Mouse (Mus musculus): ENCODE data around the gene Scn8a. TPM values are rescaled to one million over a fixed set of nuclear protein-coding genes. Genes with fewer than 3 reads are reported as not detected.

Gene Scn8a
- polyA plus RNA-seq, 1 experiment = not detected

GRCm38 (mm10) chr15:101077813-101078730, 208.4 kb downstream of the Scn8a start, which contains the start of gene Fignl2:
TSS of gene Fignl2 (minus strand) at chr15:101078567.
- no peak within 1 kb of the TSS for H3K4me3 ChIP-seq
- no peaks in the 10 kb centered on the region for H3K36me3 ChIP-seq (ENCODE audit: control insufficient read depth, insufficient read depth)
- peak within 1 kb of the TSS; percentile 48 for H3K4me2 ChIP-seq (ENCODE audit: low read depth)
- no peaks in the 10 kb centered on the region for H3K79me2 ChIP-seq (ENCODE audit: control insufficient read depth, insufficient read depth)
- H3ac ChIP-seq (ENCODE audit: control insufficient read depth, insufficient read length) = peak within 1 kb of the TSS; percentile 14
- TF ChIP-seq TCF12 (IDR thresholded peaks at IDR 0.05; ENCODE audit: insufficient read depth, poor library complexity, severe bottlenecking) = no peak
- TF ChIP-seq SRF (IDR thresholded peaks at IDR 0.05; ENCODE audit: control insufficient read depth, insufficient read length, low read depth) = no peak
- no peak for TF ChIP-seq MYOD1 (IDR thresholded peaks at IDR 0.05; ENCODE audit: control insufficient read depth in 1 of 3, insufficient read length in 2 of 3, low read depth in 2 of 3)
- TF ChIP-seq USF1 (IDR thresholded peaks at IDR 0.05; ENCODE audit: low read depth) = no peak
- TF ChIP-seq POLR2A (IDR thresholded peaks at IDR 0.05; ENCODE audit: insufficient read length, low read depth) = no peak
- peaks cover 84% of the 10 kb centered on the region for H3K27me3 ChIP-seq (ENCODE audit: control insufficient read depth, insufficient read depth, insufficient read length)

DNA sequence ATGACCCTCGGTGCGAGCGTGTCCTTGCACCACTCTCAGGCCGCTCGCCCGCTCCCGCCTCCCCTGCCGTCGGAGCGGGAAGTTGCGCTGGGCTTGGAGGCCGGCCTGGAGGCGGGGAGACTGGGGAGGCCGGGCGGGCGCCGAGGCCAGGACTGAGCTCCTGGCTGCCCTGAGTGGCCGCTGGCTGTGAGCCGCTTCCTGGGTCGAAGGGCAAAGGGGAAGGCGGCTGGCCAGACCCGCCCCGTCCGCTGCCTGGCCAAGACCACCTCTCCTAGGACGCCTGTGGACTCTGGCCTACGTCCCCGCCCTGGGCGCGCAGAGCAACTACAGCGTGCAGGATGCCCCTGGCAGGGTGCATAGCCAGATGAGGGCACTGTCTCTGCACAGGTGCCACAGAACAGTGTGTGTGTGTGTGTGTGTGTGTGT, 209.1 kb downstream of the Scn8a start:
- Histone ChIP-seq H3K27me3 (ENCODE audit: control insufficient read depth, insufficient read depth, insufficient read length) (peaks cover 84% of the 10 kb centered on the region), H3K36me3 (ENCODE audit: control insufficient read depth, insufficient read depth) (no peaks in the 10 kb centered on the region), H3K79me2 (ENCODE audit: control insufficient read depth, insufficient read depth) (no peaks in the 10 kb centered on the region), H3K4me3 (no peak overlapping the region), H3ac (ENCODE audit: control insufficient read depth, insufficient read length) (peak overlapping the region; percentile 14), H3K4me2 (ENCODE audit: low read depth) (peak overlapping the region; percentile 48)
- TF ChIP-seq POLR2A (IDR thresholded peaks at IDR 0.05; ENCODE audit: insufficient read length, low read depth) = no peak
- peak in 1 of 3 experiments; percentile 15 for TF ChIP-seq MYOD1 (IDR thresholded peaks at IDR 0.05; ENCODE audit: control insufficient read depth in 1 of 3, insufficient read length in 2 of 3, low read depth in 2 of 3)

- Histone ChIP-seq H3K36me3 (ENCODE audit: control insufficient read depth, insufficient read depth) (no peaks in the 10 kb centered on the region), H3K27me3 (ENCODE audit: control insufficient read depth, insufficient read depth, insufficient read length) (peaks cover 87% of the 10 kb centered on the region), H3ac (ENCODE audit: control insufficient read depth, insufficient read length) (no peak overlapping the region), H3K4me3 (no peak overlapping the region), H3K79me2 (ENCODE audit: control insufficient read depth, insufficient read depth) (no peaks in the 10 kb centered on the region), H3K4me2 (ENCODE audit: low read depth) (no peak overlapping the region)
- no peak for TF ChIP-seq POLR2A (IDR thresholded peaks at IDR 0.05; ENCODE audit: insufficient read length, low read depth)
- TF ChIP-seq MYOG (IDR thresholded peaks at IDR 0.05; ENCODE audit: control insufficient read depth in 1 of 3, insufficient read depth in 1 of 3, insufficient read length in 2 of 3, low read depth in 2 of 3) = no peak
- TF ChIP-seq REST (IDR thresholded peaks at IDR 0.05; ENCODE audit: insufficient read depth, insufficient read length) = no peak
- no peak for TF ChIP-seq POLR2AphosphoS2 (IDR thresholded peaks at IDR 0.05; ENCODE audit: insufficient read length, low read depth)
Measured at GRCm38 (mm10) chr15:101080031-101080520, 210.4 kb downstream of the Scn8a start.

DNA sequence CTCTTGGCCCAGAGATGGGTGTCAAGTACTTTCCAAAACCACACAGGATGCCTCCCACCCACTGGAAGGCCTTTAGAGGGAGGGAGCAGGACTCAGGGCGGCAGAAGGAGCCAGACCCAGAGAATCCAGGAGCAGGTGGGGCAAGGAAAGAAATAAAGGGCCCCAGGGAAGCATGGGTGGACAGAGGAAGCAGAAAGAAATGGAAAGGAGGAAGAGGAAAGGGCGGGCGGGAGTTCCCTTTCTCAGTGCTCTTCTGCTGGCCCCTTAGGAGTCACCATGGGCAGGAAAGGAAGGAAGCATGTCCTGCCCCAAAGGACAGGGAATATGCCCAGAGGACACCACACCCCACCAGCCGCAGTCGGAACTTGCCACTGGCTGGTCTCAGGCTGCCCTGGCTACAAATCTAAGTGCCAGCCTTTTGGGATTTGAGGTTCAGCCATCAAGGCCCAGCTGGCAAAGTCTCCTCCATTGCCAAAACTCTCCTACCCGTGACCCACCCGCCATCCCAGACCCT, 211.4 kb downstream of the Scn8a start:
- H3K27me3 ChIP-seq (ENCODE audit: control insufficient read depth, insufficient read depth, insufficient read length) = peaks cover 79% of the 10 kb centered on the region
- H3ac ChIP-seq (ENCODE audit: control insufficient read depth, insufficient read length) = no peak overlapping the region
- no peak for TF ChIP-seq POLR2A (IDR thresholded peaks at IDR 0.05; ENCODE audit: insufficient read length, low read depth)
- H3K4me2 ChIP-seq (ENCODE audit: low read depth) = no peak overlapping the region
- H3K4me3 ChIP-seq = no peak overlapping the region
- H3K79me2 ChIP-seq (ENCODE audit: control insufficient read depth, insufficient read depth) = no peaks in the 10 kb centered on the region
- H3K36me3 ChIP-seq (ENCODE audit: control insufficient read depth, insufficient read depth) = no peaks in the 10 kb centered on the region

GRCm38 (mm10) chr15:101082236-101082635, 212.6 kb downstream of the Scn8a start:
- Histone ChIP-seq H3K4me3 (no peak overlapping the region), H3K4me2 (ENCODE audit: low read depth) (no peak overlapping the region), H3K36me3 (ENCODE audit: control insufficient read depth, insufficient read depth) (no peaks in the 10 kb centered on the region), H3ac (ENCODE audit: control insufficient read depth, insufficient read length) (no peak overlapping the region), H3K79me2 (ENCODE audit: control insufficient read depth, insufficient read depth) (no peaks in the 10 kb centered on the region), H3K27me3 (ENCODE audit: control insufficient read depth, insufficient read depth, insufficient read length) (peaks cover 72% of the 10 kb centered on the region)
- TF ChIP-seq POLR2AphosphoS2 (IDR thresholded peaks at IDR 0.05; ENCODE audit: insufficient read length, low read depth) = no peak
- no peak for TF ChIP-seq TCF3 (IDR thresholded peaks at IDR 0.05; ENCODE audit: insufficient read length, low read depth)
- TF ChIP-seq MYOD1 (IDR thresholded peaks at IDR 0.05; ENCODE audit: control insufficient read depth in 1 of 3, insufficient read length in 2 of 3, low read depth in 2 of 3) = no peak
- TF ChIP-seq USF1 (IDR thresholded peaks at IDR 0.05; ENCODE audit: low read depth) = no peak
- no peak for TF ChIP-seq CEBPB (IDR thresholded peaks at IDR 0.05; ENCODE audit: insufficient read depth, poor library complexity, severe bottlenecking)
- no peak for TF ChIP-seq POLR2A (IDR thresholded peaks at IDR 0.05; ENCODE audit: insufficient read length, low read depth)
- TF ChIP-seq MAX (IDR thresholded peaks at IDR 0.05; ENCODE audit: low read depth) = no peak
- TF ChIP-seq MYOG (IDR thresholded peaks at IDR 0.05; ENCODE audit: control insufficient read depth in 1 of 3, insufficient read depth in 1 of 3, insufficient read length in 2 of 3, low read depth in 2 of 3) = no peak
- no peak for TF ChIP-seq SRF (IDR thresholded peaks at IDR 0.05; ENCODE audit: control insufficient read depth, insufficient read length, low read depth)
- TF ChIP-seq REST (IDR thresholded peaks at IDR 0.05; ENCODE audit: insufficient read depth, insufficient read length) = no peak
- TF ChIP-seq E2F4 (IDR thresholded peaks at IDR 0.05; ENCODE audit: insufficient read depth) = no peak
- no peak for TF ChIP-seq TCF12 (IDR thresholded peaks at IDR 0.05; ENCODE audit: insufficient read depth, poor library complexity, severe bottlenecking)
